Mouse (Mus musculus): ENCODE measurements at regions not wholly inside any gene's neighbourhood (a gene's known extent, or its start where the extent isn't known, plus 50 kb on each side); places are given as distances from the start of the nearest gene placed in this dataset.
"Not testable (repeated sequence)": the region's sequence is repeated elsewhere in the genome, so short reads cannot be mapped to it uniquely, and the experiment has no call there.

- TF ChIP-seq CTCF (IDR thresholded peaks at IDR 0.05; ENCODE audit: low read depth, low read length) (no peak), POLR2A (IDR thresholded peaks at IDR 0.05; ENCODE audit: borderline replicate concordance, low read depth, low read length) (no peak)
- no peaks in the 10 kb centered on the region for H3K4me1 ChIP-seq (ENCODE audit: control insufficient read depth, insufficient read depth, low read length)
- H3K4me3 ChIP-seq (ENCODE audit: insufficient read depth, low read length), result no peak overlapping the region
- H3K27ac ChIP-seq (ENCODE audit: insufficient read depth, low read depth, low read length), result no peak overlapping the region
Observed at GRCm38 (mm10) chr2:133793293-133793692, 241.3 kb downstream of the Bmp2 start.

DNA sequence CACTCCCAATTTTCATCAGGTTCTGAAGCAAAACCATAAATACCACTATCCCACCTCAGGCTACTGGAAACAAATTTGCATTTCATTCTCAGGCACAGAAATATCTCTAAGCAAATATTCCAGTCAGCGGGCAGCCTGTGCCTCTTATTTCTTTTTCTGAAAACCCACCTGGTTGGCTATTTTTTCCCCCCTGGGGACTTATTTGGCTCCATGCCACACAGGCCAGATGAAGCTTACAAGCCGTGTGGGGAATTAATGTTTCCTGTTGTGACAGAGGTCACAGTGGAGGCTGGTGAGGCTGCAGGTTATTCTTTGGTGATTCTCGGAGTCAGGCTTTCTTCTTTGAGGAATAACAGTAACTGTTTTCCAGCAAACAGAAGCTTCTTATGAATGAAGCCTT is 250.7 kb downstream of the Bmp2 start:
- TF ChIP-seq POLR2A (IDR thresholded peaks at IDR 0.05; ENCODE audit: borderline replicate concordance, low read depth, low read length) (no peak), CTCF (IDR thresholded peaks at IDR 0.05; ENCODE audit: low read depth, low read length) (no peak)
- no peak overlapping the region for H3K4me3 ChIP-seq (ENCODE audit: insufficient read depth, low read length)
- H3K27ac ChIP-seq (ENCODE audit: insufficient read depth, low read depth, low read length), result no peak overlapping the region
- no peaks in the 10 kb centered on the region for H3K4me1 ChIP-seq (ENCODE audit: control insufficient read depth, insufficient read depth, low read length)

DNA sequence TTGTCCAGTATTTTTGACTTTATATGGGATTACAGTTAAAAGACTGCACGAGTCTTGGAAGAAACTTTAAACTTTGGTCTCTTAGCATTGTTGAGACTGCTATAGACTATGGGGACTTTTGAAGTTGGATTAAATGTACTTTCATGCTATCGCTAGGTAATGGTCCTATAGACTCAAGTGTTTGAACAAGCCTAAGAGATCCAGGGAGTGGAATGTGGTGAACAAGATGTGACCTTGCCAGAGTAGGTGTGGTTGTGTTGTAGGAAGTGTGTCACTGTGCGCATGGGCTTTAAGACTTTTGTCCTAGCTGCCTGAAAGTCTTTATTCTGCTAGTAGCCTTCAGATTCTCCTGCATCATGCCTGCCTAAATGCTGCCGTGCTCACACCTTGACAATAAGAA is 269.5 kb downstream of the Bmp2 start:
- no peak overlapping the region for H3K27ac ChIP-seq (ENCODE audit: insufficient read depth, low read depth, low read length)
- TF ChIP-seq POLR2A (IDR thresholded peaks at IDR 0.05; ENCODE audit: borderline replicate concordance, low read depth, low read length) (no peak), CTCF (IDR thresholded peaks at IDR 0.05; ENCODE audit: low read depth, low read length) (no peak)
- no peak overlapping the region for H3K4me3 ChIP-seq (ENCODE audit: insufficient read depth, low read length)
- H3K4me1 ChIP-seq (ENCODE audit: control insufficient read depth, insufficient read depth, low read length), result no peaks in the 10 kb centered on the region

DNA sequence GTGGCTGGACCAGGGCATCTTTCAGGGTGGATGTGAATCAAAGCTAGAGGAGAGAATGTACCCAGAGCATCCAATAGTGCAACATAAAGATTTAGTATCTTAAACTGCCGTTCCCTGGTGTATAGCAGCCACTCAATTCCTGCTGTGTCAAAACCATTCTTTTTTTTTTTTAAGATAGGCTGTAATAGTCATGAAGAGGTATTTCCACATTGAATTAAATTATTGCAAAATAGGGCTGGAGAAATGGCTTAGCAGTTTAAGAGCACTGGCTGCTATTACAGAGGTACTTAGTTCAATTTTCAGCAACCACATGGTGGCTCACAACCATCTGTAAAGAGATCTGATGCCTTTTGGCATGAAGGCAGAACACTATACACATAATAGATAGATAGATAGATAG is 277.4 kb downstream of the Bmp2 start:
- no peak for TF ChIP-seq CTCF (IDR thresholded peaks at IDR 0.05; ENCODE audit: low read depth, low read length)
- TF ChIP-seq POLR2A (IDR thresholded peaks at IDR 0.05; ENCODE audit: borderline replicate concordance, low read depth, low read length), result no peak
- Histone ChIP-seq H3K4me1 (ENCODE audit: control insufficient read depth, insufficient read depth, low read length) (no peaks in the 10 kb centered on the region), H3K4me3 (ENCODE audit: insufficient read depth, low read length) (no peak overlapping the region), H3K27ac (ENCODE audit: insufficient read depth, low read depth, low read length) (no peak overlapping the region)

GRCm38 (mm10) chr2:133850485-133850884 is 298.5 kb downstream of the Bmp2 start:
- no peaks in the 10 kb centered on the region for H3K4me1 ChIP-seq (ENCODE audit: control insufficient read depth, insufficient read depth, low read length)
- no peak overlapping the region for H3K4me3 ChIP-seq (ENCODE audit: insufficient read depth, low read length)
- no peak overlapping the region for H3K27ac ChIP-seq (ENCODE audit: insufficient read depth, low read depth, low read length)
- TF ChIP-seq POLR2A (IDR thresholded peaks at IDR 0.05; ENCODE audit: borderline replicate concordance, low read depth, low read length), result no peak
- no peak for TF ChIP-seq CTCF (IDR thresholded peaks at IDR 0.05; ENCODE audit: low read depth, low read length)

- H3K4me1 ChIP-seq (ENCODE audit: control insufficient read depth, insufficient read depth, low read length); H3K4me3 ChIP-seq (ENCODE audit: insufficient read depth, low read length); H3K27ac ChIP-seq (ENCODE audit: insufficient read depth, low read depth, low read length): not testable (repeated sequence)
Observed at GRCm38 (mm10) chr2:133874982-133875381, 323.0 kb downstream of the Bmp2 start.

DNA sequence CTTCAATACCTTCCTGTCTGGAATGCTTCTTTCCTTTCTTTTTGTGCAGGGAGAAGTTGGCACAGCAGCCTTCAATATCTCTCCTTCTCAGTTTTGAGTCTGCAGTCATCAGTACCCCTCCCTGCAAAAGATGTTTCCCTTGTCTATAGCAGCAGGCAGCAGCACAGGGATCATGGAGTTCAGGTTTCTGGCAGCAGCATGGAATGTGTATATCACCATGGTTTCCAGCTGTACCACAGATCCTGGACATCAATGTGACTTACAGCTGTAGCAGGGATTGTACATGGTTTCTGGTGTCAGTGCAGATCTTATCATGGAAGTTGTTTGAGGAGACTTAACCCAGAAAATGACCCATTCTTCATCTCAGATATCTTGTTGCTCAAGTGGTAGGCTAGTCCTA is 331.7 kb downstream of the Bmp2 start:
- H3K27ac ChIP-seq (ENCODE audit: insufficient read depth, low read depth, low read length), result no peak overlapping the region
- TF ChIP-seq CTCF (IDR thresholded peaks at IDR 0.05; ENCODE audit: low read depth, low read length) (no peak), POLR2A (IDR thresholded peaks at IDR 0.05; ENCODE audit: borderline replicate concordance, low read depth, low read length) (no peak)
- H3K4me3 ChIP-seq (ENCODE audit: insufficient read depth, low read length), result no peak overlapping the region

DNA sequence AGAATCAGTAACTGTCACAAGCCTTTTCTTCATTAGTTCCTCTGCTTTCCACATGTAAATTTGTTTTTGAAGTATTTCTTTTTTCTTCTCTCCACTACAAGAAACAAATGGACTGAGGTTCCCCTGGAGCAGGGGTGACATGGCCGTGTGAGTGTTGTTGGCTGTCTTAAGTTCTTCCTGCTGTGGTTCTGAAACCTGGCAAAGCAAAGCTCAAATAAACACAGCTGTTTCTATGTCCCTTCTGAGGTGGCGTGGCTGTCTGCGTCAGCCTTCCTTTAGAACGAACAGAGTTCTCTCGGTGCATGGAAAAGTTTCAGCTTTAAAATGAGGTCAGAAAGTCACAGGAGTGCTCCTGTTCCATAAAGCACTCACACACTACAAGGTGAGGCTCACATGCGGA is 354.3 kb downstream of the Bmp2 start:
- TF ChIP-seq POLR2A (IDR thresholded peaks at IDR 0.05; ENCODE audit: borderline replicate concordance, low read depth, low read length) (no peak), CTCF (IDR thresholded peaks at IDR 0.05; ENCODE audit: low read depth, low read length) (no peak)
- no peak overlapping the region for H3K4me3 ChIP-seq (ENCODE audit: insufficient read depth, low read length)
- H3K27ac ChIP-seq (ENCODE audit: insufficient read depth, low read depth, low read length), result no peak overlapping the region
- H3K4me1 ChIP-seq (ENCODE audit: control insufficient read depth, insufficient read depth, low read length), result no peaks in the 10 kb centered on the region

More for the DNA sequence above, 331.7 kb downstream of the Bmp2 start:
- H3K4me1 ChIP-seq (ENCODE audit: control insufficient read depth, insufficient read depth, low read length), result no peaks in the 10 kb centered on the region
